Comparison of ENCODE assay signal across 19 mouse cellular contexts in the genomic region with DNA sequence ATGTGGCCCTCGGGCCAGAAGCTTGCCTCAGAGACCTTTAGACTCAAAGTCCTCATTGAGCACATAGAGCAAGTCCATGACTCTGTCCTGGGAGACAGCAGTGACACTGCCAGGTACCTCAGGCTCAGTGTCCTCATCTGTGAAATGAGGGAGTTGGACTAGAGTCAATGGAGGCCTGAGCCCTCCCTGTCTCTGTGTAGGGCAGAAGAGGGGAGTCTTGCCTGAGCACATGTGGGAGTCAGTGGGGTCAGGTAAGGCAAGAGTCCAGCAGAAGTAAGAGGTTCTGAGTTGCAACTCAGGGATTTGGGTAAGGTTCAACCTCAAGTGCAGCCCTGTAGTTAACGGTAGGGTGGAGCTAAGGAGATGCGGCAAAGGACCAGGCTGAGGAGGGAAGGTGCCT. TPM values are rescaled to one million over a fixed set of nuclear protein-coding genes. Genes with fewer than 3 reads are reported as not detected.
"Had no signal": no experiment of that assay in that cellular context is flagged by ENCODE, and none has a peak within 500 bp of the region (broad histone marks: within the 10 kb centered on the region; RNA-seq: fewer than 3 reads in every experiment).

No protein-coding gene starts in this region.

- H3K4me3 ChIP-seq: kidney, embryonic 15.5 days; limb, embryonic 13.5 days; liver, embryonic 13.5 days; midbrain, embryonic 13.5 days; stomach, embryonic 15.5 days had no signal

- ATAC-seq: intestine, embryonic 16.5 days; midbrain, embryonic 13.5 days had no signal

- H3K27ac ChIP-seq: kidney, embryonic 15.5 days; limb, embryonic 13.5 days; liver, embryonic 13.5 days; midbrain, embryonic 13.5 days; stomach, embryonic 15.5 days had no signal

- H3K27me3 ChIP-seq: kidney, embryonic 15.5 days; limb, embryonic 13.5 days; midbrain, embryonic 13.5 days; stomach, embryonic 15.5 days had no signal

- H3K9ac ChIP-seq: kidney, embryonic 15.5 days; limb, embryonic 13.5 days; midbrain, embryonic 13.5 days; stomach, embryonic 15.5 days had no signal

- H3K9me3 ChIP-seq: kidney, embryonic 15.5 days; limb, embryonic 13.5 days; liver, embryonic 13.5 days; midbrain, embryonic 13.5 days; stomach, embryonic 15.5 days had no signal

- H3K4me2 ChIP-seq: kidney, embryonic 15.5 days; limb, embryonic 13.5 days; liver, embryonic 13.5 days; midbrain, embryonic 13.5 days; stomach, embryonic 15.5 days had no signal

- DNase-seq: left cerebral cortex, postnatal 4 days; liver, embryonic 13.5 days; lung, adult 18-20 months; right cerebral cortex, postnatal 14 days; thymus, adult 2 months; thymus, postnatal 36 days had no signal

RNA-seq across cellular contexts. Expression of gene Gstt4, which starts 34.6 kb away (rescaled TPM):
- total RNA-seq: layer of hippocampus, postnatal 14 days; left cerebral cortex, adult 18-20 months; left cerebral cortex, postnatal 10 days; left cerebral cortex, postnatal 4 days; midbrain, postnatal 0 days had no signal
- polyA plus RNA-seq: intestine, embryonic 16.5 days; kidney, embryonic 15.5 days; large intestine, adult 2 months; limb, embryonic 13.5 days; liver, embryonic 13.5 days; lung, embryonic 16.5 days; midbrain, embryonic 13.5 days; midbrain, postnatal 0 days; neural tube, embryonic 14.5 days; spleen, adult 2 months; stomach, embryonic 15.5 days had no signal
